11 mouse cellular contexts compared by ENCODE assay signal in genomic region chrX:23284530-23285441, GRCm38 (mm10).
DNase-seq lines count a peak whose midpoint lies in the region; ATAC-seq and TF ChIP-seq lines count a peak whose summit lies in the region.
"Had no signal": no experiment of that assay in that cellular context is flagged by ENCODE, and none has a peak within 500 bp of the region (broad histone marks: within the 10 kb centered on the region; RNA-seq: fewer than 3 reads in every experiment).

No protein-coding gene starts in this region.

- no peaks in the 10 kb centered on the region for H3K27me3 ChIP-seq in heart, postnatal 0 days (ENCODE audit: control insufficient read depth, insufficient read depth, low read length)
- no peaks in the 10 kb centered on the region for H3K27me3 ChIP-seq in forebrain, embryonic 11.5 days (ENCODE audit: control insufficient read depth, insufficient read depth, low read length)
- H3K27me3 ChIP-seq in hindbrain, embryonic 12.5 days: no peaks in the 10 kb centered on the region
- no peaks in the 10 kb centered on the region for H3K27me3 ChIP-seq in neural tube, embryonic 13.5 days
- H3K27me3 ChIP-seq: liver, embryonic 15.5 days had no signal

- H3K36me3 ChIP-seq in heart, postnatal 0 days (replicated peaks; ENCODE audit: control insufficient read depth, insufficient read depth, low read length): no peaks in the 10 kb centered on the region
- no peaks in the 10 kb centered on the region for H3K36me3 ChIP-seq in forebrain, embryonic 11.5 days (ENCODE audit: control insufficient read depth, insufficient read depth, low read length)
- H3K36me3 ChIP-seq in hindbrain, embryonic 12.5 days: no peaks in the 10 kb centered on the region
- H3K36me3 ChIP-seq in neural tube, embryonic 13.5 days: no peaks in the 10 kb centered on the region
- H3K36me3 ChIP-seq: liver, embryonic 15.5 days had no signal

- intact Hi-C loops in heart, postnatal 36 days (cut with DNase I): no loop called here

- H3K9ac ChIP-seq in heart, postnatal 0 days (replicated peaks; ENCODE audit: low read depth, low read length): no peak overlapping the region
- no peak overlapping the region; the same call in 1 of the 2 replicates for H3K9ac ChIP-seq in forebrain, embryonic 11.5 days (ENCODE audit: low read length)
- 0 out of 2 replicates have a peak overlapping the region, but pooled peaks have one; percentile 18 for H3K9ac ChIP-seq in hindbrain, embryonic 12.5 days
- H3K9ac ChIP-seq in neural tube, embryonic 13.5 days: peak overlapping the region; percentile 64
- H3K9ac ChIP-seq: liver, embryonic 15.5 days had no signal

- peak overlapping the region; percentile 58 for H3K27ac ChIP-seq in heart, postnatal 0 days (ENCODE audit: low read depth)
- 0 out of 2 replicates have a peak overlapping the region, but pooled peaks have one; percentile 25 for H3K27ac ChIP-seq in forebrain, embryonic 11.5 days (ENCODE audit: low read depth, low read length)
- H3K27ac ChIP-seq in hindbrain, embryonic 12.5 days: peak overlapping the region; percentile 73
- peak overlapping the region; percentile 81 for H3K27ac ChIP-seq in neural tube, embryonic 13.5 days (replicated peaks)
- H3K27ac ChIP-seq: liver, embryonic 15.5 days had no signal

- TF ChIP-seq EP300 in heart, postnatal 0 days (IDR thresholded peaks at IDR 0.05; ENCODE audit: low read depth): no peak

- H3K4me2 ChIP-seq in heart, postnatal 0 days (ENCODE audit: low read depth, low read length): peak overlapping the region; percentile 50
- H3K4me2 ChIP-seq in forebrain, embryonic 11.5 days (ENCODE audit: low read depth, low read length, severe bottlenecking): peak overlapping the region; percentile 41; the same call in 1 of the 2 replicates
- peak overlapping the region; percentile 41 for H3K4me2 ChIP-seq in hindbrain, embryonic 12.5 days (replicated peaks)
- peak overlapping the region; percentile 50 for H3K4me2 ChIP-seq in neural tube, embryonic 13.5 days
- H3K4me2 ChIP-seq: liver, embryonic 15.5 days had no signal

- ATAC-seq in heart, postnatal 0 days (ENCODE audit: insufficient read depth, low read depth): peak; percentile 30; the same call in 1 of the 2 replicates
- ATAC-seq in forebrain, embryonic 11.5 days (replicated peaks; ENCODE audit: low FRiP score): no peak
- peak; percentile 71 for ATAC-seq in hindbrain, embryonic 12.5 days (ENCODE audit: low FRiP score)
- ATAC-seq in neural tube, embryonic 13.5 days (ENCODE audit: low read depth): peak; percentile 70

- H3K4me3 ChIP-seq in heart, postnatal 0 days (ENCODE audit: low read depth, low read length): peak overlapping the region; percentile 32
- peak overlapping the region; percentile 17 for H3K4me3 ChIP-seq in forebrain, embryonic 11.5 days (ENCODE audit: low read depth, low read length)
- H3K4me3 ChIP-seq in hindbrain, embryonic 12.5 days: peak overlapping the region; percentile 13
- peak overlapping the region; percentile 38 for H3K4me3 ChIP-seq in neural tube, embryonic 13.5 days
- H3K4me3 ChIP-seq: liver, embryonic 15.5 days had no signal

- H3K4me1 ChIP-seq in heart, postnatal 0 days (ENCODE audit: control insufficient read depth, insufficient read depth): no peaks in the 10 kb centered on the region
- H3K4me1 ChIP-seq in forebrain, embryonic 11.5 days (replicated peaks; ENCODE audit: control insufficient read depth, insufficient read depth, low read length): no peaks in the 10 kb centered on the region; the same call in 1 of the 2 replicates
- no peaks in the 10 kb centered on the region for H3K4me1 ChIP-seq in hindbrain, embryonic 12.5 days
- H3K4me1 ChIP-seq in neural tube, embryonic 13.5 days (replicated peaks): no peaks in the 10 kb centered on the region
- H3K4me1 ChIP-seq: liver, embryonic 15.5 days had no signal

- TF ChIP-seq CTCF in heart, postnatal 0 days (IDR thresholded peaks at IDR 0.05; ENCODE audit: low read depth): no peak

- H3K9me3 ChIP-seq in heart, postnatal 0 days (replicated peaks; ENCODE audit: control insufficient read depth, low read length): no peaks in the 10 kb centered on the region
- H3K9me3 ChIP-seq in forebrain, embryonic 11.5 days (ENCODE audit: control insufficient read depth, low read length): no peaks in the 10 kb centered on the region
- H3K9me3 ChIP-seq in hindbrain, embryonic 12.5 days (replicated peaks): no peaks in the 10 kb centered on the region
- H3K9me3 ChIP-seq in neural tube, embryonic 13.5 days: no peaks in the 10 kb centered on the region
- H3K9me3 ChIP-seq: liver, embryonic 15.5 days had no signal

- 43% methylated on average over 11 of the region's 11 CpGs for WGBS in heart, postnatal 0 days
- 27% methylated on average over 11 of the region's 11 CpGs for WGBS in forebrain, embryonic 11.5 days
- WGBS in hindbrain, embryonic 12.5 days: 51% methylated on average over 11 of the region's 11 CpGs
- 39% methylated on average over 11 of the region's 11 CpGs for WGBS in neural tube, embryonic 13.5 days

- DNase-seq in heart, postnatal 0 days (ENCODE audit: low spot score): peak; percentile 34
- DNase-seq in heart, postnatal 36 days: no peak
- no peak for DNase-seq in forebrain, embryonic 11.5 days (ENCODE audit: low spot score)
- no peak for DNase-seq in urinary bladder, postnatal 36 days (ENCODE audit: low spot score in 2 of 2)
- DNase-seq in liver: no peak
- DNase-seq: adrenal gland, postnatal 14 days; gastrocnemius, postnatal 10 days; kidney, adult 2 months had no signal

Comparison
In these comparisons a context has a peak if more than half of its experiments do, and no peak if none do; other contexts are left out.
1. H3K27ac ChIP-seq: peak in every context shown above with its lines; median percentile 81 in neural tube, embryonic 13.5 days; 73 in hindbrain, embryonic 12.5 days; 58 in heart, postnatal 0 days; 25 in forebrain, embryonic 11.5 days.
2. H3K9ac ChIP-seq: peak in hindbrain, embryonic 12.5 days (single experiment) and neural tube, embryonic 13.5 days (single experiment); none in heart, postnatal 0 days (single experiment) and forebrain, embryonic 11.5 days (single experiment).
3. Peak in every context shown above with its lines, with median percentiles within 50 percentile points of each other: H3K4me2 ChIP-seq and H3K4me3 ChIP-seq.